Mouse (Mus musculus) midbrain, postnatal 0 days (tissue): ENCODE results near the gene Elmsan1. TPM values are rescaled to one million over a fixed set of nuclear protein-coding genes. Genes with fewer than 3 reads are reported as not detected.

ENCODE experiments used
- ATAC-seq: fragments of 200-750 bp; cut with Nextera tagmentation; 2 replicates; pipeline ENCODE4 v1.8.0; 2017; ENCODE audit warnings: moderate number of reproducible peaks, mild to moderate bottlenecking, moderate TSS enrichment, moderate library complexity; ENCODE audit not compliant: low FRiP score
- DNase-seq: peaks from one replicate; pipeline ENCODE4 v3.0.0-alpha.2; 2015; ENCODE audit warnings: low spot score
- H3K27ac ChIP-seq: fragments of 300-500 bp; sonication (generic); 2 replicates; pipeline ENCODE4 v1.5.1; 2014; ENCODE audit warnings: low read depth, mild to moderate bottlenecking, low read length, mixed read lengths
- H3K27me3 ChIP-seq: fragments of 300-500 bp; sonication (generic); 2 replicates; pipeline ENCODE4 v1.6.1; 2014; ENCODE audit warnings: low read length, control low read depth, mixed read lengths; ENCODE audit not compliant: insufficient read depth
- H3K36me3 ChIP-seq: fragments of 300-500 bp; sonication (generic); 2 replicates; pipeline ENCODE4 v1.6.1; 2014; ENCODE audit warnings: low read length, control low read depth, mixed read lengths; ENCODE audit not compliant: insufficient read depth
- H3K4me1 ChIP-seq: fragments of 300-500 bp; sonication (generic); 2 replicates; pipeline ENCODE4 v1.6.1; 2014; ENCODE audit warnings: mild to moderate bottlenecking, control low read depth, antibody characterized with exemption, low read length, mixed read lengths; ENCODE audit not compliant: insufficient read depth
- H3K4me2 ChIP-seq: fragments of 300-500 bp; sonication (generic); 2 replicates; pipeline ENCODE4 v1.6.1; 2014; ENCODE audit warnings: low read depth, mild to moderate bottlenecking, low read length, mixed read lengths; ENCODE audit not compliant: poor library complexity, severe bottlenecking
- H3K4me3 ChIP-seq: fragments of 300-500 bp; sonication (generic); 2 replicates; pipeline ENCODE4 v1.5.1; 2014; ENCODE audit warnings: low read depth, mild to moderate bottlenecking, low read length, moderate library complexity
- H3K9ac ChIP-seq: fragments of 300-500 bp; sonication (generic); replicated peaks from 2 replicates; pipeline ENCODE4 v1.6.1; 2014; ENCODE audit warnings: mild to moderate bottlenecking, low read length, moderate library complexity, mixed read lengths; ENCODE audit not compliant: poor library complexity, severe bottlenecking
- H3K9me3 ChIP-seq: fragments of 300-500 bp; sonication (generic); 2 replicates; pipeline ENCODE4 v1.6.1; 2016; ENCODE audit warnings: low read length, control low read depth
- CTCF ChIP-seq: IDR thresholded peaks from 2 replicates; pipeline ENCODE4 v1.5.1; 2016; ENCODE audit warnings: antibody characterized with exemption, mild to moderate bottlenecking
- WGBS: fragments of 180-500 bp; shearing (Covaris S2); extraction: QIAGEN DNeasy Blood & Tissue Kit; methylation state at CpG from one replicate; pipeline ENCODE4 v1.1.7; 2014; 5-methylcytosine and 5-hydroxymethylcytosine counted together
- polyA plus RNA-seq: library from polyadenylated mRNA; unstranded; fragments of >200 nt; fragmentation: Nextera tagmentation; extraction: Ambion mirVana; gene quantifications from 2 replicates; pipeline ENCODE4 v1.2.1, GENCODE M21; 2015
- total RNA-seq: library from RNA; depleted of rRNA; stranded (reverse); fragments of >200 nt; gene quantifications from 2 replicates; pipeline ENCODE4 v1.2.3, GENCODE M21; 2014

Gene Elmsan1
- total and polyA plus RNA-seq, 2 experiments from 2014 or later, result 3.0 to 15.6 TPM

- Histone ChIP-seq H3K9me3 (no peaks in the 10 kb centered on the region), H3K36me3 (no peaks in the 10 kb centered on the region), H3K27ac (no peak overlapping the region), H3K9ac (no peak overlapping the region), H3K27me3 (no peaks in the 10 kb centered on the region), H3K4me3 (no peak overlapping the region), H3K4me2 (no peak overlapping the region), H3K4me1 (0 out of 2 replicates have a peak, but pooled peaks cover 4% of the 10 kb centered on the region)
- ATAC-seq, result no peak
- 81% methylated on average over 8 of the region's 8 CpGs for WGBS
- no peak for TF ChIP-seq CTCF
- DNase-seq, result no peak
Observed at GRCm38 (mm10) chr12:84204662-84205061, 14.0 kb downstream of the Elmsan1 start.

- H3K27ac ChIP-seq, result no peak overlapping the region
- H3K4me3 ChIP-seq, result no peak overlapping the region
- TF ChIP-seq CTCF, result no peak
- no peak overlapping the region for H3K4me2 ChIP-seq
- H3K36me3 ChIP-seq, result no peaks in the 10 kb centered on the region
- H3K27me3 ChIP-seq, result no peaks in the 10 kb centered on the region
- no peak overlapping the region for H3K9ac ChIP-seq
- DNase-seq, result no peak
- H3K4me1 ChIP-seq, result 0 out of 2 replicates have a peak, but pooled peaks cover 4% of the 10 kb centered on the region
- no peak for ATAC-seq
- 75% methylated on average over 7 of the region's 7 CpGs for WGBS
- no peaks in the 10 kb centered on the region for H3K9me3 ChIP-seq
Observed at GRCm38 (mm10) chr12:84203778-84204216, 14.9 kb downstream of the Elmsan1 start.

- ATAC-seq (no peak), DNase-seq (no peak)
- no peaks in the 10 kb centered on the region for H3K9me3 ChIP-seq
- 0 out of 2 replicates have a peak, but pooled peaks cover 4% of the 10 kb centered on the region for H3K4me1 ChIP-seq
- 83% methylated on average over 7 of the region's 7 CpGs for WGBS
- no peak overlapping the region for H3K4me2 ChIP-seq
- no peak overlapping the region for H3K4me3 ChIP-seq
- no peak overlapping the region for H3K27ac ChIP-seq
- no peak for TF ChIP-seq CTCF
- H3K36me3 ChIP-seq, result no peaks in the 10 kb centered on the region
- H3K9ac ChIP-seq, result no peak overlapping the region
- H3K27me3 ChIP-seq, result no peaks in the 10 kb centered on the region
Observed at GRCm38 (mm10) chr12:84203170-84203777, 15.4 kb downstream of the Elmsan1 start.

- Histone ChIP-seq H3K27me3 (no peaks in the 10 kb centered on the region), H3K4me3 (no peak overlapping the region), H3K4me2 (no peak overlapping the region), H3K27ac (no peak overlapping the region), H3K36me3 (no peaks in the 10 kb centered on the region), H3K9ac (no peak overlapping the region), H3K4me1 (0 out of 2 replicates have a peak, but pooled peaks cover 4% of the 10 kb centered on the region), H3K9me3 (no peaks in the 10 kb centered on the region)
- TF ChIP-seq CTCF, result no peak
- 81% methylated on average over 10 of the region's 10 CpGs for WGBS
- ATAC-seq, result no peak
- no peak for DNase-seq
Observed at GRCm38 (mm10) chr12:84202561-84202960, 16.1 kb downstream of the Elmsan1 start.

- Histone ChIP-seq H3K27ac (no peak overlapping the region), H3K36me3 (no peaks in the 10 kb centered on the region), H3K4me3 (no peak overlapping the region), H3K27me3 (no peaks in the 10 kb centered on the region), H3K9me3 (no peaks in the 10 kb centered on the region), H3K4me1 (0 out of 2 replicates have a peak, but pooled peaks cover 4% of the 10 kb centered on the region), H3K9ac (no peak overlapping the region), H3K4me2 (no peak overlapping the region)
- no peak for TF ChIP-seq CTCF
- no peak for DNase-seq
- no peak for ATAC-seq
- 84% methylated on average over 18 of the region's 18 CpGs for WGBS
Observed at GRCm38 (mm10) chr12:84201686-84202484, 16.8 kb downstream of the Elmsan1 start.

- TF ChIP-seq CTCF, result no peak
- ATAC-seq (no peak), DNase-seq (no peak)
- H3K36me3 ChIP-seq, result no peaks in the 10 kb centered on the region
- H3K27ac ChIP-seq, result no peak overlapping the region
- H3K4me2 ChIP-seq, result no peak overlapping the region
- H3K4me1 ChIP-seq, result 0 out of 2 replicates have a peak, but pooled peaks cover 4% of the 10 kb centered on the region
- WGBS, result 96% methylated on average over 4 of the region's 4 CpGs
- H3K9me3 ChIP-seq, result no peaks in the 10 kb centered on the region
- no peak overlapping the region for H3K9ac ChIP-seq
- no peaks in the 10 kb centered on the region for H3K27me3 ChIP-seq
- no peak overlapping the region for H3K4me3 ChIP-seq
Observed at GRCm38 (mm10) chr12:84201222-84201621, 17.5 kb downstream of the Elmsan1 start.
